Mouse (Mus musculus): ENCODE measurements around the gene Igsf3.

- no peak for TF ChIP-seq CTCF (IDR thresholded peaks at IDR 0.05; ENCODE audit: low read depth)
- TF ChIP-seq EP300 (IDR thresholded peaks at IDR 0.05; ENCODE audit: low read depth): no peak
These were observed 105.1 kb downstream of the Igsf3 start for GRCm38 (mm10) chr3:101481951-101482350.

Measured in liver, embryonic 14.5 days (tissue).